Mouse (Mus musculus): ENCODE results near the gene Tnk1. TPM values are rescaled to one million over a fixed set of nuclear protein-coding genes. Genes with fewer than 3 reads are reported as not detected.

Tnk1 gene
- total and polyA plus RNA-seq, 3 experiments: 0.82 to 9.0 (median 0.95) TPM

DNA sequence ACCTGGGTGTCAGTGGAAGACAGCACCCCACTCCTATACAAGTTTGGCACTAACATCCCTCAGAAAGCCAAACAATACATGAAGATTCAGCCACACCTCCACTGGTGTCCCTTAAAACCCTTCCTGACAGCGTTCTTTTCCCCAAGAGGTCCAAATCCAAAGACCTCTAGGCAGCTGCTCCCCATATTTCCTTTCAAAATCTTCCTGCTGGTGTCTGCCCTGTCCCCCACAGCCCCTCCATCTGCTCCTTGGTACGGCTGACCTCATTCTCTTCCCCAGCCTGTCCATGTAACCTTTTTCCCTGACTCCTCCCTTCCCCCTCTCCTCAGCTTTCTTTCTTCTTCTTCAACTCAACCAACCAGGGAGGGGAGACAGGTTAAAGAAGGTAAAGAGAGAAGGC, 35.1 kb downstream of the Tnk1 start:
- DNase-seq (ENCODE audit: low spot score): no peak
- no peak overlapping the region for H3K4me3 ChIP-seq (ENCODE audit: low read depth, low read length)
- H3K9me3 ChIP-seq (replicated peaks): peaks cover 10% of the 10 kb centered on the region
- no peak for ATAC-seq (ENCODE audit: extremely low read depth, insufficient number of reproducible peaks, low FRiP score, poor library complexity, severe bottlenecking)
- peaks cover 37% of the 10 kb centered on the region for H3K36me3 ChIP-seq (replicated peaks)
- H3K27me3 ChIP-seq (ENCODE audit: insufficient read depth, low read length): peaks cover 49% of the 10 kb centered on the region
- no peak for TF ChIP-seq TAL1 (conservative IDR thresholded peaks at IDR 0.05; ENCODE audit: low read depth, low read length)
- TF ChIP-seq GATA2 (IDR thresholded peaks at IDR 0.05; ENCODE audit: borderline replicate concordance, low read depth, low read length): no peak
- TF ChIP-seq CTCF (IDR thresholded peaks at IDR 0.05; ENCODE audit: low read depth, low read length): no peak
- no peak for TF ChIP-seq GATA1 (IDR thresholded peaks at IDR 0.05; ENCODE audit: borderline replicate concordance, low read length)
- TF ChIP-seq POLR2AphosphoS5 (IDR thresholded peaks at IDR 0.05; ENCODE audit: insufficient replicate concordance, low read depth, low read length): no peak
- no peaks in the 10 kb centered on the region; the same call in 1 of the 2 replicates for H3K4me1 ChIP-seq (ENCODE audit: insufficient read depth, low read depth, low read length)

DNA sequence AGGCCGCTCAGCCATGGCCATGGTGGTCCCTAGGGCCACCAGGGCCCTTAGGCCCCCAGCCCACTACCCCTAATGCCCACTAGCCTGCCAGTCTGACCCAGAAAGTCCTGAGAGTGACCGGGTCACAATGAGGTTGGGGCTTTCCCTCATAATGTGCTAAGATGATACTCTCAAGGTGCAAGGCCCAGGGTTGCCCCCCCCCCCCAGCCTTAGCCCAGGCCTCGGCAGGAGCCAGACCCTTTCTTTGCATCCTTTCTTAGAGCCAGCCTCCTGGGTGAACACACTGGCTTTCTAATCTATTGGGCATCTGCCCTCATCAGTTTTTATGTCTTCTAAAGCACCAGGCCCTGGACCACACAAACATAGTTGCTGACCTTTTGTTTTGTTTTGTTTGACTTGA, 36.5 kb downstream of the Tnk1 start, which contains the start of gene Spem1:
TSS of gene Spem1 (minus strand) at position 101 of the 400 bp plus-strand sequence.
- DNase-seq (ENCODE audit: low spot score): no peak
- TF ChIP-seq GATA1 (IDR thresholded peaks at IDR 0.05; ENCODE audit: borderline replicate concordance, low read length) (no peak), GATA2 (IDR thresholded peaks at IDR 0.05; ENCODE audit: borderline replicate concordance, low read depth, low read length) (no peak), POLR2AphosphoS5 (IDR thresholded peaks at IDR 0.05; ENCODE audit: insufficient replicate concordance, low read depth, low read length) (no peak), CTCF (IDR thresholded peaks at IDR 0.05; ENCODE audit: low read depth, low read length) (no peak), TAL1 (conservative IDR thresholded peaks at IDR 0.05; ENCODE audit: low read depth, low read length) (no peak)
- no peak for ATAC-seq (ENCODE audit: extremely low read depth, insufficient number of reproducible peaks, low FRiP score, poor library complexity, severe bottlenecking)
- Histone ChIP-seq H3K4me3 (ENCODE audit: low read depth, low read length) (no peak within 1 kb of the TSS), H3K27me3 (ENCODE audit: insufficient read depth, low read length) (peaks cover 44% of the 10 kb centered on the region), H3K36me3 (replicated peaks) (peaks cover 24% of the 10 kb centered on the region), H3K4me1 (ENCODE audit: insufficient read depth, low read depth, low read length) (no peaks in the 10 kb centered on the region; the same call in 1 of the 2 replicates), H3K9me3 (replicated peaks) (peaks cover 8% of the 10 kb centered on the region)

DNA sequence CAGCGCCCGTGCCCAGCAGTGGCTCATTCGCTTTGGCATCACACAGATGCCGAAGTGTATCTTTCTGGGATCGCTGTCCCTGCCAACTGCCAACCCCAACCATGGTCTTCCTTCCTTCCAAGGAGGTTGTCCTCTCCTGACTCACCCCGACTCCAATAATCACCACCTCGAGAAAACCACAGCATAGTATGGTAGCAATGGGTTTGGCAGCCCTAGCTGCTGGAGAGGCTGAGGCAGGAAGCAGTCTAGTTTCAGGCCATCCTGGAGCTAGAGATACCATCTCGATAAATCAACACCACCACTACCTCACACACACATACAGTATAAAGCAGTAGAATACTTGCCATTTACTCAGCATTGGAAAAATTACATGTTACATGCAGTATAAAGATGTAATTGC, 39.7 kb downstream of the Tnk1 start:
- H3K36me3 ChIP-seq (replicated peaks): no peaks in the 10 kb centered on the region
- TF ChIP-seq GATA2 (IDR thresholded peaks at IDR 0.05; ENCODE audit: borderline replicate concordance, low read depth, low read length) (no peak), GATA1 (IDR thresholded peaks at IDR 0.05; ENCODE audit: borderline replicate concordance, low read length) (no peak), TAL1 (conservative IDR thresholded peaks at IDR 0.05; ENCODE audit: low read depth, low read length) (no peak), POLR2AphosphoS5 (IDR thresholded peaks at IDR 0.05; ENCODE audit: insufficient replicate concordance, low read depth, low read length) (no peak), CTCF (IDR thresholded peaks at IDR 0.05; ENCODE audit: low read depth, low read length) (no peak)
- no peaks in the 10 kb centered on the region; the same call in 1 of the 2 replicates for H3K9me3 ChIP-seq (replicated peaks)
- no peaks in the 10 kb centered on the region for H3K4me1 ChIP-seq (ENCODE audit: insufficient read depth, low read depth, low read length)
- ATAC-seq (ENCODE audit: extremely low read depth, insufficient number of reproducible peaks, low FRiP score, poor library complexity, severe bottlenecking) (no peak), DNase-seq (ENCODE audit: low spot score) (no peak)
- H3K4me3 ChIP-seq (ENCODE audit: low read depth, low read length): no peak overlapping the region
- peaks cover 45% of the 10 kb centered on the region for H3K27me3 ChIP-seq (ENCODE audit: insufficient read depth, low read length)

DNA sequence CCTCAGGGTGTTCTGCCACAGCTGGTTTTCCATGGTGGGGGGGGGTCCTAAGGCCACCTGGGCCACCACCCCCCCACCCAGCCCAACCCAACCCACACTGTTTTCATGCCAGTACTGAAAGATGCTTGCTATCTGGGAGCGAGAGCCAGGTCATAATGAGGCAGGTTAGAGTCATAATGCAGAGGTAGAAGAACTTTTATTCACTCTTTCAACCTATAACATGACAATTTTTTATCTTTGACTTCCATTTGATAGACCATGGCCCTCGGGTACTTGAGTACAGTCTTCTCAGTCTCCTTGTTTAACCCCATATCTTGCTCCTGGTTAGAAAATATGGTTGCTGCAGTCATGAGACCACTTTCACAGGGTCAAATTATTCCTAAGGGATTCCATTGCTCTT, 40.2 kb downstream of the Tnk1 start, which contains the start of gene Spem2:
TSS of gene Spem2 (minus strand) at position 101 of the 400 bp plus-strand sequence.
- ATAC-seq (ENCODE audit: extremely low read depth, insufficient number of reproducible peaks, low FRiP score, poor library complexity, severe bottlenecking): no peak
- no peak within 1 kb of the TSS for H3K4me3 ChIP-seq (ENCODE audit: low read depth, low read length)
- H3K27me3 ChIP-seq (ENCODE audit: insufficient read depth, low read length): peaks cover 44% of the 10 kb centered on the region
- TF ChIP-seq CTCF (IDR thresholded peaks at IDR 0.05; ENCODE audit: low read depth, low read length) (no peak), TAL1 (conservative IDR thresholded peaks at IDR 0.05; ENCODE audit: low read depth, low read length) (no peak)
- no peak for DNase-seq (ENCODE audit: low spot score)
- H3K9me3 ChIP-seq (replicated peaks): no peaks in the 10 kb centered on the region; the same call in 1 of the 2 replicates
- no peaks in the 10 kb centered on the region for H3K4me1 ChIP-seq (ENCODE audit: insufficient read depth, low read depth, low read length)
- no peaks in the 10 kb centered on the region for H3K36me3 ChIP-seq (replicated peaks)

DNA sequence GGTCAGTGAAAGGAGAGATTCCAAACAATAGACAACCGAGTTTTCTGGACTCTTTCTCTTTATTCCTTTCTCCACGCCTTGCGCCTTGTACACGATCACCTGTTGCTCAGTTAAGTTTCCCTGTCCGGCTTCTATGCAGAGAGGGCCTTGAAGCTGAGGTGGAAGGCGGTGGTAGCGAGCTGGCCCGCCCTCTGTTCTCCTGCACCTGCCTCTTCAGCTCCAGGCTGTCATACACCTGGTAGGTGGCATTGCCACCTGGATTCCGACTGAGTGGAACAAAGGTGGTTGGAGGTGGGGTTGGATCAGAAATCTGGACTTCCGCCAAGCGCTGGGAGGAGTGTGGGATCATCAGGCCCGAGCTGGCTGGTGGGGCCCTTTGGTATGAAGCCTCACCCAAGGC, 42.0 kb downstream of the Tnk1 start:
- H3K4me1 ChIP-seq (ENCODE audit: insufficient read depth, low read depth, low read length): no peaks in the 10 kb centered on the region
- TF ChIP-seq POLR2AphosphoS5 (IDR thresholded peaks at IDR 0.05; ENCODE audit: insufficient replicate concordance, low read depth, low read length) (no peak), TAL1 (conservative IDR thresholded peaks at IDR 0.05; ENCODE audit: low read depth, low read length) (no peak), CTCF (IDR thresholded peaks at IDR 0.05; ENCODE audit: low read depth, low read length) (no peak), GATA2 (IDR thresholded peaks at IDR 0.05; ENCODE audit: borderline replicate concordance, low read depth, low read length) (no peak), GATA1 (IDR thresholded peaks at IDR 0.05; ENCODE audit: borderline replicate concordance, low read length) (no peak)
- no peaks in the 10 kb centered on the region; the same call in 1 of the 2 replicates for H3K9me3 ChIP-seq (replicated peaks)
- no peak overlapping the region for H3K4me3 ChIP-seq (ENCODE audit: low read depth, low read length)
- H3K36me3 ChIP-seq (replicated peaks): no peaks in the 10 kb centered on the region
- DNase-seq (ENCODE audit: low spot score) (no peak), ATAC-seq (ENCODE audit: extremely low read depth, insufficient number of reproducible peaks, low FRiP score, poor library complexity, severe bottlenecking) (no peak)
- peaks cover 50% of the 10 kb centered on the region for H3K27me3 ChIP-seq (ENCODE audit: insufficient read depth, low read length)

DNA sequence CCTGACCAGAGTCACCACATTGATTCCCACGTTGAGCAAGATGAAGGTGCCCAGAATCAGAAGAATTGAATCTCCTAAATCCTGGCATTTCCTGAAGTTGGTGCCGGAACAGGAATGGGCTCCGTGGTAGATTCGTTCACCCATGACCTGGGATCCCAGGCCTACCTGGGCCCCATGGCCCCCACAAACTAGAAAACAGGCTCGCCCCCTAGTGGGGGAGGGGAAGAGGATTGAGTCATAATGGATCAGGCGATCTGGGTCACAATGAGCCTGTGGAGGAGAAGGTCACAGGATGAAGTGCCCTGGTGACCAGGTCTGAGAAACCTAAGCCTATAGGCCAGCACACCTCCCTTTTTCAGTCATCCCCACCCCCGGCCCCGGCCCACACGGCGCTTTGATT, 43.4 kb downstream of the Tnk1 start, which contains the start of gene Gm39566:
TSS of gene Gm39566 (minus strand) at position 144 of the 400 bp plus-strand sequence.
- Histone ChIP-seq H3K4me1 (ENCODE audit: insufficient read depth, low read depth, low read length) (no peaks in the 10 kb centered on the region), H3K4me3 (ENCODE audit: low read depth, low read length) (no peak within 1 kb of the TSS), H3K9me3 (replicated peaks) (no peaks in the 10 kb centered on the region; the same call in 1 of the 2 replicates), H3K36me3 (replicated peaks) (no peaks in the 10 kb centered on the region), H3K27me3 (ENCODE audit: insufficient read depth, low read length) (peaks cover 56% of the 10 kb centered on the region)
- DNase-seq (ENCODE audit: low spot score) (no peak), ATAC-seq (ENCODE audit: extremely low read depth, insufficient number of reproducible peaks, low FRiP score, poor library complexity, severe bottlenecking) (no peak)
- TF ChIP-seq TAL1 (conservative IDR thresholded peaks at IDR 0.05; ENCODE audit: low read depth, low read length): no peak

DNA sequence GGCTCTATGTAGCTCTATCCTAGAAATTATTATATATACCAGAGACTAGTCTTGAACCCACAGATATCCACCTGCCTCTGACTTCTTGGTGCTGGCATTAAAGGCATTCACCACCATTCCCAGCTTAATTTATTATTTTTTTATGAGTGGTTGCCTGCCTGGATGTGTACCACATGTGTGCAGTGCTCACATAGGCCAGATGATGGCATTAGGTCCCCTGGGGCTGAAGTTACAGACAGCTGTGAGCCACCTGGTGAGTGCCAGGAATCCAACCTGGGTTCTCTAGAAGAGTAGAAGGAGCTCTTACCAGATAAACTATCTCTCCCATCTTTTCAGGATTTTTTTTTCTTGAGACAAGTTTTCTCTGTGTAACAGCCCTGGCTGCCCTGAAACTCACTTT, 48.2 kb downstream of the Tnk1 start:
- no peaks in the 10 kb centered on the region; the same call in 1 of the 2 replicates for H3K4me1 ChIP-seq (ENCODE audit: insufficient read depth, low read depth, low read length)
- H3K9me3 ChIP-seq (replicated peaks): no peaks in the 10 kb centered on the region
- H3K4me3 ChIP-seq (ENCODE audit: low read depth, low read length): no peak overlapping the region
- peaks cover 53% of the 10 kb centered on the region for H3K27me3 ChIP-seq (ENCODE audit: insufficient read depth, low read length)
- DNase-seq (ENCODE audit: low spot score) (no peak), ATAC-seq (ENCODE audit: extremely low read depth, insufficient number of reproducible peaks, low FRiP score, poor library complexity, severe bottlenecking) (no peak)
- TF ChIP-seq CTCF (IDR thresholded peaks at IDR 0.05; ENCODE audit: low read depth, low read length) (no peak), GATA1 (IDR thresholded peaks at IDR 0.05; ENCODE audit: borderline replicate concordance, low read length) (no peak), GATA2 (IDR thresholded peaks at IDR 0.05; ENCODE audit: borderline replicate concordance, low read depth, low read length) (no peak), TAL1 (conservative IDR thresholded peaks at IDR 0.05; ENCODE audit: low read depth, low read length) (no peak), POLR2AphosphoS5 (IDR thresholded peaks at IDR 0.05; ENCODE audit: insufficient replicate concordance, low read depth, low read length) (no peak)
- H3K36me3 ChIP-seq (replicated peaks): no peaks in the 10 kb centered on the region

Measured in G1E (cell line).